Mouse (Mus musculus) testis, adult 2 months (tissue): ENCODE data around the gene Bcl9l. TPM values are rescaled to one million over a fixed set of nuclear protein-coding genes. Genes with fewer than 3 reads are reported as not detected.

ENCODE experiments used
- H3K27ac ChIP-seq: fragments of 200-500 bp; 2 replicates; pipeline ENCODE4 v1.5.1; 2012; ENCODE audit warnings: low read depth, low read length; ENCODE audit not compliant: control insufficient read depth, insufficient read depth
- H3K27me3 ChIP-seq: fragments of 200-500 bp; 2 replicates; pipeline ENCODE4 v1.6.1; 2012; ENCODE audit warnings: mild to moderate bottlenecking, low read length, moderate library complexity; ENCODE audit not compliant: control insufficient read depth, insufficient read depth
- H3K36me3 ChIP-seq: fragments of 200-500 bp; 2 replicates; pipeline ENCODE4 v1.6.1; 2012; ENCODE audit warnings: mild to moderate bottlenecking, low read length; ENCODE audit not compliant: control insufficient read depth, insufficient read depth
- H3K4me1 ChIP-seq: fragments of 200-500 bp; 2 replicates; pipeline ENCODE4 v1.6.1; 2012; ENCODE audit warnings: low read length; ENCODE audit not compliant: control insufficient read depth, insufficient read depth
- H3K4me3 ChIP-seq: fragments of 200-500 bp; 2 replicates; pipeline ENCODE4 v1.5.1; 2012; ENCODE audit warnings: low read depth, mild to moderate bottlenecking, low read length, moderate library complexity, mixed read lengths; ENCODE audit not compliant: control insufficient read depth
- CTCF ChIP-seq: fragments of 200-500 bp; IDR thresholded peaks from 2 replicates; pipeline ENCODE4 v1.5.1; 2012; ENCODE audit warnings: low read depth, mild to moderate bottlenecking, inconsistent platforms, low read length, moderate library complexity; ENCODE audit not compliant: control insufficient read depth, insufficient read depth, insufficient replicate concordance
- POLR2A ChIP-seq: fragments of 200-500 bp; IDR thresholded peaks from 2 replicates; pipeline ENCODE4 v1.6.1; 2012; ENCODE audit warnings: low read depth, mild to moderate bottlenecking, inconsistent platforms, low read length, moderate library complexity; ENCODE audit not compliant: control insufficient read depth
- polyA plus RNA-seq: library from polyadenylated mRNA; depleted of rRNA; stranded (reverse); fragments of >200 nt; gene quantifications from 2 replicates; pipeline ENCODE4 v1.2.3, GENCODE M21; 2012

The Bcl9l gene
- polyA plus RNA-seq, 1 experiment, result 8.4 TPM

DNA sequence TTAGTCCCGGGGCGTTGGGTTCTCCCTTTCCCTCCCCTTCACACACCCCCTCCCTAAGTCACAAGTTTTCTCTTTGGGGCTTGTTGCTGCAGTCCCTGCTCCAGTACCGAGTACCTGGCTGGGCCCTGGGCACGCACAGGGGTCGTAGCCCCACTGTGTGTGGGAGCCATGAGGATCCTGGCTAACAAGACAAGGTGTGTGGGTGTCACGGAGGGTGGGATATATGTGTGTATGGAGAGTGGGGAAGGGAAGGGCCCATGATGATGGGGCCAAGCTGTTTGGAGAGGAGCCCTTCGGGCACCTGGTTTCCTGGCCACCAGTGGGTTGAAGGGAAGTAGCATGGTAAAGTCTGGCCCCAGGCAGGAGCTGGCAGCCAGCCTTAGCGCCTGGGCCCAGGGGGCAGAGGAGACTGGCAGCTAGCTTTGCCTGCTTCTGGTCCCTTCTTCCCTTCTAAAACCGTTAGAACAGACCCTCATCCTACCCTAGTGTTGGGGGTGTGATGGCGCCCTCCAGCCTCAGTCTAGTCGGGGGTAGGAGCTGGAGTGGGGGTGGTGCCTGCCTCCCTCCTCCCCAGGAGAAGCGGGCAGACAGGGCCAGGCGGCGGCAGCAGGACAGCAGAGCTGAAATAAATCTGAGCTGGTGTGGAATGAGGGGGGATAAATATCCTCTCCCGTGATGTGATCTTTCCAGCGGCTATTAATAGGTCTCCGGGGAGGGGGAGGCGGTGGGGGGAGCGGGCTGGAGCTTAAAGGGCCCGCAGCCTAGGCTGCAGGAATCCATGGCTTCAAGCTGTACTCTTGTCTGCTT is 16.9 kb downstream of the Bcl9l start:
- peaks cover 17% of the 10 kb centered on the region for H3K4me1 ChIP-seq

GRCm38 (mm10) chr9:44500163-44500533 is 17.5 kb downstream of the Bcl9l start:
- Histone ChIP-seq H3K27me3 (no peaks in the 10 kb centered on the region), H3K4me1 (peaks cover 14% of the 10 kb centered on the region), H3K4me3 (no peak overlapping the region), H3K36me3 (no peaks in the 10 kb centered on the region), H3K27ac (no peak overlapping the region)
- TF ChIP-seq POLR2A (no peak), CTCF (no peak)

More for the DNA sequence above, 16.9 kb downstream of the Bcl9l start:
- no peak for TF ChIP-seq POLR2A
- no peak for TF ChIP-seq CTCF
- H3K27me3 ChIP-seq, result no peaks in the 10 kb centered on the region
- no peaks in the 10 kb centered on the region for H3K36me3 ChIP-seq
- H3K4me3 ChIP-seq, result no peak overlapping the region
- no peak overlapping the region; the same call in 1 of the 2 replicates for H3K27ac ChIP-seq

GRCm38 (mm10) chr9:44500638-44501175 is 18.1 kb downstream of the Bcl9l start:
- no peak overlapping the region for H3K4me3 ChIP-seq
- no peak for TF ChIP-seq POLR2A
- no peak for TF ChIP-seq CTCF
- H3K36me3 ChIP-seq, result no peaks in the 10 kb centered on the region
- no peaks in the 10 kb centered on the region for H3K27me3 ChIP-seq
- no peak overlapping the region for H3K27ac ChIP-seq
- peaks cover 16% of the 10 kb centered on the region for H3K4me1 ChIP-seq

DNA sequence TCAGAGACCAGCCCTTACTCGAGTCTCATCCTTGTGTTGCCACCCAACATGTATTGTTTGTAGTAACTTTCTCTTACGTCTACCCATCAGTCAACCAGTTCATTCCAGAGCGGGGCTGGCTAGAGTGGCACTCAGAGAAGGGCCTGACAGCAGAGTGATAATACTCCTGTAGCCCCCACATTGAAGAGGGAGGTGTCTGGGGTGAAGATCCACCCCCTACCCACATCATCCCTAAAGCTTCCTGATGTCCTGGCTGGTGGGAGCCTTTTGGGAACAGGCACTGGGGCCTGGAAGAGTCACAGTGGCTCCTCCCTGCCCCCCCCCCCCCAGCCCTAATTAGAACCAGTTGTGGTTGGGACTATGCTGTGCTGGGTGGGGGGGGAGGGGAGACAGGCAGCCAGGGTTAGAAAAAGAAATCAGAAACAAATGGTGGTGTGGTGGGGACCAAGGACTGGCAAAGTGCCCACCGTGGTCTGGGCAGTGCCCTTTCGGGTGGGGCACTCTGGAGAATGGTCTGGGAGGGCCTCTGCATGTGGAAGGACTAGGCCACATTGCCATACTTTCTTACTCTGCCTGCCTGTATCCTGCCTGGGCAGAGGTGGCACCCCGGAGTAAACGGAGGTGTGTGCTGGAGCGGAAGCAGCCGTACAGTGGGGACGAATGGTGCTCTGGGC is 18.7 kb downstream of the Bcl9l start:
- no peak overlapping the region for H3K4me3 ChIP-seq
- no peaks in the 10 kb centered on the region for H3K27me3 ChIP-seq
- no peaks in the 10 kb centered on the region for H3K36me3 ChIP-seq
- TF ChIP-seq CTCF, result no peak
- TF ChIP-seq POLR2A, result no peak
- peaks cover 16% of the 10 kb centered on the region for H3K4me1 ChIP-seq
- H3K27ac ChIP-seq, result no peak overlapping the region

- H3K4me1 ChIP-seq, result peaks cover 16% of the 10 kb centered on the region
- H3K36me3 ChIP-seq, result no peaks in the 10 kb centered on the region
- no peak overlapping the region for H3K4me3 ChIP-seq
- H3K27me3 ChIP-seq, result no peaks in the 10 kb centered on the region
- no peak overlapping the region for H3K27ac ChIP-seq
- no peak for TF ChIP-seq POLR2A
- peak; percentile 54; the same call in 1 of the 2 replicates for TF ChIP-seq CTCF
Measured at GRCm38 (mm10) chr9:44502006-44502405, 19.4 kb downstream of the Bcl9l start.

DNA sequence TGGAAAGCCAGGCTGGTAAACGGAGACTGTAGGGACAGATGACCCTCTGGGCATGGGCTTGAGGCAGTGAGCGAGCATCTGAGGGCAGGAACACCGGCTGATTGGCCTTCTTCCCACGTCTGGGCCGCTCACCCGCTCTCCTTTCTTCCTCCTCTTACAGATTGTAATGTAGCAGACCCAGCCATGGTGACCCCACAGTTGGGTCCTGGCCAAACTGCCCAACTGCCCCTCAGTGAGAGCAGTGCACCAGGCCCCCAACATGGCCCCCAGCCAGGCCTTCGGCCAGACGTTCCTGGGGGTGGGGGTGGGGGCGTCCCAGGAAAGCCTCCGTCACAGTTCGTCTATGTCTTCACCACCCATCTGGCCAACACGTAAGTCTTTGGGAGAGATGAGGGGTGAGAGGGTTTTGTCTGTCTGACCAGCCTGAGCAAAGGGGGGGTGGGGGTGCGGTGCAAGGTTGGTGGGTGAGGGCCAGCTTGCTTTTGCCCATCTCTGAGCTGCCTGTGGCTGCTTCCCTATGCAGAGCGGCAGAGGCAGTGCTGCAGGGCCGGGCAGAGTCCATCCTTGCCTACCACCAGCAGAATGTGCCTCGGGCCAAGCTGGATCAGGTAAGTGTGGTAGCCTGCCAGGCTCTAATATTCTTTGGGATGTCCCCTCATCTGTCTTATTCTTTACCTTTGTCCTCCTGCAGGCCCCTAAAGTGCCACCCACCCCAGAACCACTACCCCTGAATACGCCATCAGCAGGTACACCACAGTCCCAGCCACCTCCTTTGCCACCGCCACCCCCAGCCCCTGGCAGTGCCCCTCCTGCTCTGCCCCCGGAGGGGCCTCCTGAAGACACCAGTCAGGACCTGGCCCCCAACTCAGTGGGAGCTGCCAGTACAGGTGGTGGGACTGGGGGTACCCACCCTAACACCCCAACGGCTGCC is 22.5 kb downstream of the Bcl9l start:
- H3K4me1 ChIP-seq, result peaks cover 4% of the 10 kb centered on the region; the same call in 1 of the 2 replicates
- H3K36me3 ChIP-seq, result no peaks in the 10 kb centered on the region
- no peaks in the 10 kb centered on the region for H3K27me3 ChIP-seq
- no peak overlapping the region for H3K27ac ChIP-seq
- H3K4me3 ChIP-seq, result no peak overlapping the region
- no peak for TF ChIP-seq POLR2A
- no peak for TF ChIP-seq CTCF
